Mouse (Mus musculus) stomach, postnatal 0 days (tissue): ENCODE data around the gene Entpd8.

Experiments
- CTCF ChIP-seq: IDR thresholded peaks from 2 replicates; pipeline ENCODE4 v1.5.1; 2016; ENCODE audit warnings: antibody characterized with exemption, low read depth, mild to moderate bottlenecking, moderate library complexity
- EP300 ChIP-seq: optimal IDR thresholded peaks from 2 replicates; pipeline ENCODE3; 2016; ENCODE audit warnings: antibody characterized with exemption

DNA sequence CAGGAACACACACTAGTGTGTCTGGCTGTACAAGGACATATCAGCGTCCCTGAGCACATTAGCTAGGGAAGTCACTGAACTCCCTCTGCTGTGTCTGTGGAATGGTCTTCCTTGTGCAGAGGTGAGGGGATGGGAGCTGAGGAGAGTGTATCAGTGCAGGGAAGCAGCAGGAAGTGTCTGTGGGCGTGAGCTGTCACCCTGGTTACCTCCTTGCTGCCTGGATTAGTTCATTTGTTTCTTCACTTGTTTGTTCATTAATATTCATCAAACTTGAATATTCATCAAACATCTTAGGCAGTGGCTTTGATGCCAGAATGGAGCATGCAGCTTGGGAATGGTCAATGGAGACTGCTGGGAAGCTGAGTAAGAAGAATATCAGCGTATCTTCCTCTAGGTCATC is 19.6 kb downstream of the Entpd8 start:
- TF ChIP-seq CTCF, result no peak
- no peak for TF ChIP-seq EP300
